Mouse (Mus musculus): ENCODE results near the gene Ap1s1. TPM values are rescaled to one million over a fixed set of nuclear protein-coding genes. Genes with fewer than 3 reads are reported as not detected.

Ap1s1 gene
- polyA plus RNA-seq, 1 experiment from 2014 or later, result 192 TPM

GRCm38 (mm10) chr5:137079849-137080248 is 33.9 kb upstream of the Ap1s1 start:
- Histone ChIP-seq H3K36me3 (replicated peaks; ENCODE audit: control insufficient read depth, insufficient read depth) (no peaks in the 10 kb centered on the region), H3K27me3 (ENCODE audit: control insufficient read depth, insufficient read depth, low read length) (no peaks in the 10 kb centered on the region), H3K9ac (no peak overlapping the region), H3K9me3 (ENCODE audit: control insufficient read depth, low read length) (no peaks in the 10 kb centered on the region), H3K4me1 (replicated peaks; ENCODE audit: control insufficient read depth, insufficient read depth, low read length) (no peaks in the 10 kb centered on the region), H3K4me3 (replicated peaks; ENCODE audit: low read length) (no peak overlapping the region), H3K4me2 (replicated peaks) (no peak overlapping the region), H3K27ac (no peak overlapping the region)
- ATAC-seq (ENCODE audit: low FRiP score) (no peak), DNase-seq (ENCODE audit: low spot score) (no peak)
- WGBS, result 72% methylated on average over 5 of the region's 5 CpGs

GRCm38 (mm10) chr5:137078616-137079015 is 32.7 kb upstream of the Ap1s1 start:
- Histone ChIP-seq H3K27me3 (ENCODE audit: control insufficient read depth, insufficient read depth, low read length) (no peaks in the 10 kb centered on the region), H3K9ac (no peak overlapping the region), H3K4me1 (replicated peaks; ENCODE audit: control insufficient read depth, insufficient read depth, low read length) (no peaks in the 10 kb centered on the region), H3K4me3 (replicated peaks; ENCODE audit: low read length) (no peak overlapping the region), H3K4me2 (replicated peaks) (no peak overlapping the region), H3K27ac (no peak overlapping the region), H3K36me3 (replicated peaks; ENCODE audit: control insufficient read depth, insufficient read depth) (no peaks in the 10 kb centered on the region), H3K9me3 (ENCODE audit: control insufficient read depth, low read length) (no peaks in the 10 kb centered on the region)
- WGBS, result 70% methylated on average over 6 of the region's 6 CpGs
- no peak for DNase-seq (ENCODE audit: low spot score)
- no peak for ATAC-seq (ENCODE audit: low FRiP score)

GRCm38 (mm10) chr5:137078041-137078440 is 32.1 kb upstream of the Ap1s1 start:
- ATAC-seq (ENCODE audit: low FRiP score) (no peak), DNase-seq (ENCODE audit: low spot score) (no peak)
- H3K4me1 ChIP-seq (replicated peaks; ENCODE audit: control insufficient read depth, insufficient read depth, low read length), result no peaks in the 10 kb centered on the region
- no peaks in the 10 kb centered on the region for H3K36me3 ChIP-seq (replicated peaks; ENCODE audit: control insufficient read depth, insufficient read depth)
- WGBS, result 89% methylated on average over 14 of the region's 14 CpGs
- H3K27me3 ChIP-seq (ENCODE audit: control insufficient read depth, insufficient read depth, low read length), result no peaks in the 10 kb centered on the region
- no peak overlapping the region for H3K4me3 ChIP-seq (replicated peaks; ENCODE audit: low read length)
- no peak overlapping the region for H3K9ac ChIP-seq
- H3K4me2 ChIP-seq (replicated peaks), result no peak overlapping the region
- no peak overlapping the region for H3K27ac ChIP-seq
- H3K9me3 ChIP-seq (ENCODE audit: control insufficient read depth, low read length), result no peaks in the 10 kb centered on the region

- Histone ChIP-seq H3K4me3 (replicated peaks; ENCODE audit: low read length) (no peak overlapping the region), H3K27ac (no peak overlapping the region), H3K36me3 (replicated peaks; ENCODE audit: control insufficient read depth, insufficient read depth) (no peaks in the 10 kb centered on the region), H3K4me1 (replicated peaks; ENCODE audit: control insufficient read depth, insufficient read depth, low read length) (0 out of 2 replicates have a peak, but pooled peaks cover 4% of the 10 kb centered on the region), H3K27me3 (ENCODE audit: control insufficient read depth, insufficient read depth, low read length) (no peaks in the 10 kb centered on the region), H3K9me3 (ENCODE audit: control insufficient read depth, low read length) (no peaks in the 10 kb centered on the region), H3K9ac (no peak overlapping the region), H3K4me2 (replicated peaks) (no peak overlapping the region)
- no peak for DNase-seq (ENCODE audit: low spot score)
- WGBS, result 89% methylated on average over 7 of the region's 7 CpGs
- ATAC-seq (ENCODE audit: low FRiP score), result no peak
Measured at GRCm38 (mm10) chr5:137077187-137077586, 31.3 kb upstream of the Ap1s1 start.

GRCm38 (mm10) chr5:137076191-137076930 is 30.4 kb upstream of the Ap1s1 start:
- Histone ChIP-seq H3K4me3 (replicated peaks; ENCODE audit: low read length) (no peak overlapping the region), H3K27me3 (ENCODE audit: control insufficient read depth, insufficient read depth, low read length) (no peaks in the 10 kb centered on the region), H3K9me3 (ENCODE audit: control insufficient read depth, low read length) (no peaks in the 10 kb centered on the region), H3K27ac (no peak overlapping the region), H3K4me1 (replicated peaks; ENCODE audit: control insufficient read depth, insufficient read depth, low read length) (0 out of 2 replicates have a peak, but pooled peaks cover 4% of the 10 kb centered on the region), H3K36me3 (replicated peaks; ENCODE audit: control insufficient read depth, insufficient read depth) (no peaks in the 10 kb centered on the region), H3K4me2 (replicated peaks) (no peak overlapping the region), H3K9ac (no peak overlapping the region)
- DNase-seq (ENCODE audit: low spot score) (no peak), ATAC-seq (ENCODE audit: low FRiP score) (no peak)
- 42% methylated on average over 12 of the region's 12 CpGs for WGBS

- Histone ChIP-seq H3K4me2 (replicated peaks) (no peak overlapping the region), H3K9me3 (ENCODE audit: control insufficient read depth, low read length) (no peaks in the 10 kb centered on the region), H3K27ac (no peak overlapping the region), H3K4me3 (replicated peaks; ENCODE audit: low read length) (no peak overlapping the region), H3K27me3 (ENCODE audit: control insufficient read depth, insufficient read depth, low read length) (no peaks in the 10 kb centered on the region), H3K36me3 (replicated peaks; ENCODE audit: control insufficient read depth, insufficient read depth) (no peaks in the 10 kb centered on the region), H3K4me1 (replicated peaks; ENCODE audit: control insufficient read depth, insufficient read depth, low read length) (0 out of 2 replicates have a peak, but pooled peaks cover 4% of the 10 kb centered on the region), H3K9ac (no peak overlapping the region)
- no peak for ATAC-seq (ENCODE audit: low FRiP score)
- WGBS, result 79% methylated on average over 6 of the region's 6 CpGs
- no peak for DNase-seq (ENCODE audit: low spot score)
Measured at GRCm38 (mm10) chr5:137075726-137076125, 29.8 kb upstream of the Ap1s1 start.

GRCm38 (mm10) chr5:137074191-137074651 is 28.3 kb upstream of the Ap1s1 start:
- no peak overlapping the region for H3K4me3 ChIP-seq (replicated peaks; ENCODE audit: low read length)
- H3K36me3 ChIP-seq (replicated peaks; ENCODE audit: control insufficient read depth, insufficient read depth), result no peaks in the 10 kb centered on the region
- H3K4me2 ChIP-seq (replicated peaks), result no peak overlapping the region
- H3K9me3 ChIP-seq (ENCODE audit: control insufficient read depth, low read length), result no peaks in the 10 kb centered on the region
- no peak for DNase-seq (ENCODE audit: low spot score)
- 0 out of 2 replicates have a peak, but pooled peaks cover 4% of the 10 kb centered on the region for H3K4me1 ChIP-seq (replicated peaks; ENCODE audit: control insufficient read depth, insufficient read depth, low read length)
- no peak overlapping the region for H3K9ac ChIP-seq
- H3K27ac ChIP-seq, result no peak overlapping the region
- H3K27me3 ChIP-seq (ENCODE audit: control insufficient read depth, insufficient read depth, low read length), result no peaks in the 10 kb centered on the region
- no peak for ATAC-seq (ENCODE audit: low FRiP score)
- 19% methylated on average over 6 of the region's 6 CpGs for WGBS

- no peak for DNase-seq (ENCODE audit: low spot score)
- 93% methylated on average over 8 of the region's 8 CpGs for WGBS
- no peaks in the 10 kb centered on the region for H3K36me3 ChIP-seq (replicated peaks; ENCODE audit: control insufficient read depth, insufficient read depth)
- no peaks in the 10 kb centered on the region for H3K27me3 ChIP-seq (ENCODE audit: control insufficient read depth, insufficient read depth, low read length)
- no peak overlapping the region for H3K4me2 ChIP-seq (replicated peaks)
- no peaks in the 10 kb centered on the region for H3K9me3 ChIP-seq (ENCODE audit: control insufficient read depth, low read length)
- H3K27ac ChIP-seq, result no peak overlapping the region
- H3K4me3 ChIP-seq (replicated peaks; ENCODE audit: low read length), result no peak overlapping the region
- ATAC-seq (ENCODE audit: low FRiP score), result no peak
- 0 out of 2 replicates have a peak, but pooled peaks cover 4% of the 10 kb centered on the region for H3K4me1 ChIP-seq (replicated peaks; ENCODE audit: control insufficient read depth, insufficient read depth, low read length)
- no peak overlapping the region for H3K9ac ChIP-seq
Measured at GRCm38 (mm10) chr5:137073141-137073540, 27.2 kb upstream of the Ap1s1 start.

- ATAC-seq (ENCODE audit: low FRiP score) (peak; percentile 90), DNase-seq (ENCODE audit: low spot score) (peak; percentile 58)
- peak within 1 kb of the TSS; percentile 50 for H3K4me2 ChIP-seq (replicated peaks)
- 0 out of 2 replicates have a peak, but pooled peaks cover 4% of the 10 kb centered on the region for H3K4me1 ChIP-seq (replicated peaks; ENCODE audit: control insufficient read depth, insufficient read depth, low read length)
- H3K9me3 ChIP-seq (ENCODE audit: control insufficient read depth, low read length), result no peaks in the 10 kb centered on the region
- H3K4me3 ChIP-seq (replicated peaks; ENCODE audit: low read length), result peak within 1 kb of the TSS; percentile 21
- no peak within 1 kb of the TSS for H3K27ac ChIP-seq
- H3K27me3 ChIP-seq (ENCODE audit: control insufficient read depth, insufficient read depth, low read length), result no peaks in the 10 kb centered on the region
- WGBS, result 20% methylated on average over 23 of the region's 23 CpGs
- H3K9ac ChIP-seq, result peak within 1 kb of the TSS; percentile 43; the same call in 1 of the 2 replicates
- H3K36me3 ChIP-seq (replicated peaks; ENCODE audit: control insufficient read depth, insufficient read depth), result no peaks in the 10 kb centered on the region
Measured at GRCm38 (mm10) chr5:137072079-137072960, 26.4 kb upstream of the Ap1s1 start, which contains the start of gene Serpine1. Serpine1 (minus strand) TSS chr5:137072268.
